Mouse (Mus musculus): ENCODE results near the gene Bcap31.

DNA sequence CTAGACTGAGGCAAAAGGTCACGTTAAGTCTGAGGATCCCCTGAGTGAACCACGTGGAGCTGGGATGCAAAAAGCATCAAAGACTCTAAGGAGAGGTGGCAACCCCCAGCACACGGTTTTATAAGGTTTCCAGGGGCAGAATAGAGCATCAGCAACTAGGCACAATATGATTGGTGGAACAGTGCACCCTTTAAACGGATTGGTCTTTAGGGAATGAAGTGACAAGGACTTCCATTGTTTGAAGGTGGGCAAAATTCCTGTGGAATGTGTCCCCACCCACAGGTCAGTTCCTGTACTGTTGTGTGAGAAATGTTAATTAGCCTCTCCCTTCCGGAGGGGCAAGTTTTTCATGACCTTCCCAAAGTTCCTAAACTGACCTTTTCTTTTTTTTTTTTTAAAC is 23.2 kb upstream of the Bcap31 start:
- TF ChIP-seq GATA1 (IDR thresholded peaks at IDR 0.05; ENCODE audit: borderline replicate concordance, low read length) = no peak
- TF ChIP-seq FLI1 (IDR thresholded peaks at IDR 0.05; ENCODE audit: low read length) = no peak

All from megakaryocyte, embryonic 14.5 days (primary cell).